Mouse (Mus musculus): ENCODE results near the gene Actg1. TPM values are rescaled to one million over a fixed set of nuclear protein-coding genes. Genes with fewer than 3 reads are reported as not detected.

The Actg1 gene
- polyA plus RNA-seq, 1 experiment, result 2,484 TPM

GRCm38 (mm10) chr11:120339978-120340513 is 8.3 kb downstream of the Actg1 start:
- Histone ChIP-seq H3K27ac (ENCODE audit: insufficient read depth, low read length) (no peak overlapping the region), H3K9me3 (replicated peaks; ENCODE audit: control insufficient read depth, insufficient read depth, low read length, poor library complexity, severe bottlenecking) (no peaks in the 10 kb centered on the region), H3K9ac (ENCODE audit: low read depth, poor library complexity, severe bottlenecking) (no peak overlapping the region), H3K27me3 (ENCODE audit: control insufficient read depth, insufficient read depth, low read length, poor library complexity, severe bottlenecking) (no peaks in the 10 kb centered on the region), H3K4me3 (ENCODE audit: low read depth, low read length) (no peak overlapping the region), H3K36me3 (ENCODE audit: control insufficient read depth, insufficient read depth, low read length, poor library complexity, severe bottlenecking) (peaks cover 5% of the 10 kb centered on the region; the same call in 1 of the 2 replicates), H3K4me1 (ENCODE audit: control insufficient read depth, insufficient read depth, low read length) (no peaks in the 10 kb centered on the region)
- TF ChIP-seq EP300 (IDR thresholded peaks at IDR 0.05; ENCODE audit: insufficient read depth, low read depth, low read length) (no peak), CTCF (IDR thresholded peaks at IDR 0.05; ENCODE audit: low read depth, low read length) (no peak), POLR2A (IDR thresholded peaks at IDR 0.05; ENCODE audit: insufficient read depth, low read length) (no peak)

DNA sequence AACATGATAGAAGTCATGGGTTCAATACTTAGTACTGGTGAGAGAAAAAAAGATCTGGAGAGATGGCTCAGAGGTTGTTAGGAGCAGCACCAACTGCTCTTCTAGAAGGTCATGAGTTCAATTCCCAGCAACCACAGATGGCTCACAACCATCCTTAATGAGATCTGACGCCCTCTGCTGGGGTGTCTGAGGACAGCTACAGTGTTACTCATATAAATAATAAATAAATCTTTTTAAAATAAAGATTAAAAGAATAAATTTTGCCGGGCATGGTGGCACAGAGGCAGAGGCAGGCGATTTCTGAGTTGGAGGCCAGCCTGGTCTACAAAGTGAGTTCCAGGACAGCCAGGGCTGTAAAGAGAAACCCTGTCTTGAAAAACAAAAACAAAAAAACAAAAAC is 9.6 kb downstream of the Actg1 start:
- Histone ChIP-seq H3K9me3 (replicated peaks; ENCODE audit: control insufficient read depth, insufficient read depth, low read length, poor library complexity, severe bottlenecking) (0 out of 2 replicates have a peak, but pooled peaks cover 1% of the 10 kb centered on the region), H3K27ac (ENCODE audit: insufficient read depth, low read length) (no peak overlapping the region), H3K9ac (ENCODE audit: low read depth, poor library complexity, severe bottlenecking) (no peak overlapping the region), H3K27me3 (ENCODE audit: control insufficient read depth, insufficient read depth, low read length, poor library complexity, severe bottlenecking) (no peaks in the 10 kb centered on the region), H3K36me3 (ENCODE audit: control insufficient read depth, insufficient read depth, low read length, poor library complexity, severe bottlenecking) (no peaks in the 10 kb centered on the region), H3K4me1 (ENCODE audit: control insufficient read depth, insufficient read depth, low read length) (no peaks in the 10 kb centered on the region), H3K4me3 (ENCODE audit: low read depth, low read length) (no peak overlapping the region)
- no peak for TF ChIP-seq EP300 (IDR thresholded peaks at IDR 0.05; ENCODE audit: insufficient read depth, low read depth, low read length)
- TF ChIP-seq POLR2A (IDR thresholded peaks at IDR 0.05; ENCODE audit: insufficient read depth, low read length), result no peak
- TF ChIP-seq CTCF (IDR thresholded peaks at IDR 0.05; ENCODE audit: low read depth, low read length), result no peak

DNA sequence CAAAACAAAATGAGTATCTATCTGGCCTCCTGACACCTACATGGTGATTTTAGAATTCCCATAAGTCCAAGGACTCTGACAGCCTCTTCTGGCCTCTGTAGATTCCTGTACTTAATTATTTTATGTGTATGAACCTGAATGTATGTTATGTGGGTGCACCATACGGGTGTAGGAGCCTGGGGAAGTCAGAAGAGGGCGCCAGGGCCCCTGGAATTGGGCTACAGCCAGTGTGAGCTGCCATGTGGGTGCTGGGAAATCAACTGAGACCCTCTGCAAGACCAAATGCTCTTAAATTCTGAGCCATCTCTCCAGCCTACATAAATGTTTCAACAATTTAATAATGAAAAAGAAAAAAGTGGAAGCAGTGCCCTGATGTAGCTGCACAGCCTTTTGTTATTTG is 10.9 kb downstream of the Actg1 start:
- H3K4me3 ChIP-seq (ENCODE audit: low read depth, low read length), result no peak overlapping the region
- no peaks in the 10 kb centered on the region for H3K36me3 ChIP-seq (ENCODE audit: control insufficient read depth, insufficient read depth, low read length, poor library complexity, severe bottlenecking)
- H3K4me1 ChIP-seq (ENCODE audit: control insufficient read depth, insufficient read depth, low read length), result no peaks in the 10 kb centered on the region
- H3K9ac ChIP-seq (ENCODE audit: low read depth, poor library complexity, severe bottlenecking), result no peak overlapping the region
- no peak overlapping the region for H3K27ac ChIP-seq (ENCODE audit: insufficient read depth, low read length)
- TF ChIP-seq EP300 (IDR thresholded peaks at IDR 0.05; ENCODE audit: insufficient read depth, low read depth, low read length) (no peak), POLR2A (IDR thresholded peaks at IDR 0.05; ENCODE audit: insufficient read depth, low read length) (no peak), CTCF (IDR thresholded peaks at IDR 0.05; ENCODE audit: low read depth, low read length) (peak; percentile 20)
- 0 out of 2 replicates have a peak, but pooled peaks cover 2% of the 10 kb centered on the region for H3K9me3 ChIP-seq (replicated peaks; ENCODE audit: control insufficient read depth, insufficient read depth, low read length, poor library complexity, severe bottlenecking)
- no peaks in the 10 kb centered on the region for H3K27me3 ChIP-seq (ENCODE audit: control insufficient read depth, insufficient read depth, low read length, poor library complexity, severe bottlenecking)

DNA sequence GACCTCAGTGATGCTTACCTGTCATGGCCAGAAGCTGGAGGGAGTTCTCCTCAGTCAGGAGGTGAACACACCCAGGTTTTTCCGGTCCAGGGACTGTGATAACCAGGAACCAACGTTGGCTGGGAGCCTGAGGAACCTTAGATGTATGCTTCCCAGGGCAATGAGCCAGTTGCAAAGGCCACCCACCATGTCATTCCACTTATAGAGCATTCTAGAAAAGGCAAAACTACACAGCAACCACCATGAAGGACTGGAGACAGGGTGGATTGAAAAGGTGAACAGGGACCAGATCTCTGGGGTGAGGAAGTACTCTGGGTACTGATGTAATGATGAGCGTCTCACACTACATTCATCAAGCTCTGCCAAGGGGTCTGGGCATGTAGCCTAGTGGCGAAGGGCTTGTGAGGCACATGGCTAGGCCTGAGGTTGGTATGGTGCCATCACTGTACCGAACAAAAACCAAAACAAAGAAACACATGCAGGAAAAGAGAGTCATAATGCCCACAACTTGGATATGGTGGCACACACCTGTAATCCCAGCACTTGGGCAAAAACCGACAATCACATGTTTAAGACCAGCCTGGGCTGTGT is 12.8 kb downstream of the Actg1 start:
- H3K4me1 ChIP-seq (ENCODE audit: control insufficient read depth, insufficient read depth, low read length), result no peaks in the 10 kb centered on the region
- no peaks in the 10 kb centered on the region for H3K27me3 ChIP-seq (ENCODE audit: control insufficient read depth, insufficient read depth, low read length, poor library complexity, severe bottlenecking)
- H3K9ac ChIP-seq (ENCODE audit: low read depth, poor library complexity, severe bottlenecking), result no peak overlapping the region
- H3K27ac ChIP-seq (ENCODE audit: insufficient read depth, low read length), result no peak overlapping the region
- no peaks in the 10 kb centered on the region for H3K36me3 ChIP-seq (ENCODE audit: control insufficient read depth, insufficient read depth, low read length, poor library complexity, severe bottlenecking)
- peaks cover 2% of the 10 kb centered on the region; the same call in 1 of the 2 replicates for H3K9me3 ChIP-seq (replicated peaks; ENCODE audit: control insufficient read depth, insufficient read depth, low read length, poor library complexity, severe bottlenecking)
- H3K4me3 ChIP-seq (ENCODE audit: low read depth, low read length), result no peak overlapping the region
- TF ChIP-seq CTCF (IDR thresholded peaks at IDR 0.05; ENCODE audit: low read depth, low read length) (no peak), POLR2A (IDR thresholded peaks at IDR 0.05; ENCODE audit: insufficient read depth, low read length) (no peak), EP300 (IDR thresholded peaks at IDR 0.05; ENCODE audit: insufficient read depth, low read depth, low read length) (no peak)

GRCm38 (mm10) chr11:120320156-120320555 is 28.2 kb downstream of the Actg1 start:
- no peak overlapping the region for H3K4me3 ChIP-seq (ENCODE audit: low read depth, low read length)
- TF ChIP-seq POLR2A (IDR thresholded peaks at IDR 0.05; ENCODE audit: insufficient read depth, low read length), result no peak
- no peak for TF ChIP-seq CTCF (IDR thresholded peaks at IDR 0.05; ENCODE audit: low read depth, low read length)
- no peaks in the 10 kb centered on the region for H3K36me3 ChIP-seq (ENCODE audit: control insufficient read depth, insufficient read depth, low read length, poor library complexity, severe bottlenecking)
- H3K27me3 ChIP-seq (ENCODE audit: control insufficient read depth, insufficient read depth, low read length, poor library complexity, severe bottlenecking), result no peaks in the 10 kb centered on the region
- H3K9ac ChIP-seq (ENCODE audit: low read depth, poor library complexity, severe bottlenecking), result no peak overlapping the region
- H3K4me1 ChIP-seq (ENCODE audit: control insufficient read depth, insufficient read depth, low read length), result peaks cover 4% of the 10 kb centered on the region
- peaks cover 10% of the 10 kb centered on the region; the same call in 1 of the 2 replicates for H3K9me3 ChIP-seq (replicated peaks; ENCODE audit: control insufficient read depth, insufficient read depth, low read length, poor library complexity, severe bottlenecking)
- no peak overlapping the region for H3K27ac ChIP-seq (ENCODE audit: insufficient read depth, low read length)

DNA sequence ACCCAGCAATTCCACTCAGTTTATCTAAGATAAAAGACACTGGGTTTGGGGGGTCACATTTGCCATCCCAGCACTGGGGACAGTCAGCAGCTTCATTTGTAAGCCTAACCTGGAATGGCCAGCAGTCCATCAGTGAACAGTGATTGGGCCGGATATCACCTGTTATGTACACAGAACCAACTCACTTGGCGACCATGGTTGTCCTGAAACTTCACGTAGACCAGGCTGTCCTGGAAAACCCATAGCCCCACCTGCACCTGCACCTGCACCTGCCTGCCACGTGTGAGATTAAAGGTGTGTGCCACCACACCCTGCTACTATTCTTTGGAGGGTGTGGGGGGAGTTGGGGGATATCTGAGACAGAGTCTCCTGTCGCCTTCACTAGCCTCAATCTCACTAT is 29.0 kb downstream of the Actg1 start:
- no peak overlapping the region for H3K4me3 ChIP-seq (ENCODE audit: low read depth, low read length)
- no peaks in the 10 kb centered on the region for H3K36me3 ChIP-seq (ENCODE audit: control insufficient read depth, insufficient read depth, low read length, poor library complexity, severe bottlenecking)
- TF ChIP-seq POLR2A (IDR thresholded peaks at IDR 0.05; ENCODE audit: insufficient read depth, low read length), result no peak
- no peak for TF ChIP-seq CTCF (IDR thresholded peaks at IDR 0.05; ENCODE audit: low read depth, low read length)
- TF ChIP-seq EP300 (IDR thresholded peaks at IDR 0.05; ENCODE audit: insufficient read depth, low read depth, low read length), result no peak
- no peak overlapping the region for H3K27ac ChIP-seq (ENCODE audit: insufficient read depth, low read length)
- H3K9ac ChIP-seq (ENCODE audit: low read depth, poor library complexity, severe bottlenecking), result no peak overlapping the region
- no peaks in the 10 kb centered on the region for H3K27me3 ChIP-seq (ENCODE audit: control insufficient read depth, insufficient read depth, low read length, poor library complexity, severe bottlenecking)
- peaks cover 10% of the 10 kb centered on the region; the same call in 1 of the 2 replicates for H3K9me3 ChIP-seq (replicated peaks; ENCODE audit: control insufficient read depth, insufficient read depth, low read length, poor library complexity, severe bottlenecking)
- H3K4me1 ChIP-seq (ENCODE audit: control insufficient read depth, insufficient read depth, low read length), result peaks cover 5% of the 10 kb centered on the region
